Mouse (Mus musculus) bone marrow macrophage, adult 2 months (primary cell): ENCODE results near the gene Kdm2a. TPM values are rescaled to one million over a fixed set of nuclear protein-coding genes. Genes with fewer than 3 reads are reported as not detected.

ENCODE experiments used
- H3K27ac ChIP-seq: 2 replicates; pipeline ENCODE4 v1.5.1; 2012; ENCODE audit warnings: low read depth, low read length; ENCODE audit not compliant: insufficient read depth
- H3K4me1 ChIP-seq: 2 replicates; pipeline ENCODE4 v1.6.1; 2012; ENCODE audit warnings: low read length; ENCODE audit not compliant: control insufficient read depth, insufficient read depth
- H3K4me3 ChIP-seq: 2 replicates; pipeline ENCODE4 v1.5.1; 2012; ENCODE audit warnings: mild to moderate bottlenecking, low read length, moderate library complexity; ENCODE audit not compliant: insufficient read depth
- CTCF ChIP-seq: IDR thresholded peaks from 2 replicates; pipeline ENCODE4 v1.5.1; 2012; ENCODE audit warnings: low read depth, mild to moderate bottlenecking, low read length, moderate library complexity
- POLR2A ChIP-seq: IDR thresholded peaks from 2 replicates; pipeline ENCODE4 v1.6.1; 2012; ENCODE audit warnings: mild to moderate bottlenecking, low read depth, low read length, borderline replicate concordance
- polyA plus RNA-seq: library from polyadenylated mRNA; stranded (reverse); fragments of >200 nt; gene quantifications from 2 replicates; pipeline ENCODE4 v1.2.4, GENCODE M21; 2012; ENCODE audit not compliant: missing spikeins, insufficient read depth, insufficient read length

Gene Kdm2a
- polyA plus RNA-seq, 1 experiment, result 84.4 TPM

GRCm38 (mm10) chr19:4300852-4301734 lies 97.0 kb downstream of the Kdm2a start:
- TF ChIP-seq POLR2A (no peak), CTCF (no peak)
- peaks cover 55% of the 10 kb centered on the region for H3K4me1 ChIP-seq
- H3K4me3 ChIP-seq, result peak overlapping the region; percentile 56
- H3K27ac ChIP-seq, result peak overlapping the region; percentile 97

GRCm38 (mm10) chr19:4300271-4300704 lies 97.8 kb downstream of the Kdm2a start:
- TF ChIP-seq POLR2A (no peak), CTCF (no peak)
- peak overlapping the region; percentile 56 for H3K4me3 ChIP-seq
- H3K27ac ChIP-seq, result peak overlapping the region; percentile 97
- H3K4me1 ChIP-seq, result peaks cover 62% of the 10 kb centered on the region

DNA sequence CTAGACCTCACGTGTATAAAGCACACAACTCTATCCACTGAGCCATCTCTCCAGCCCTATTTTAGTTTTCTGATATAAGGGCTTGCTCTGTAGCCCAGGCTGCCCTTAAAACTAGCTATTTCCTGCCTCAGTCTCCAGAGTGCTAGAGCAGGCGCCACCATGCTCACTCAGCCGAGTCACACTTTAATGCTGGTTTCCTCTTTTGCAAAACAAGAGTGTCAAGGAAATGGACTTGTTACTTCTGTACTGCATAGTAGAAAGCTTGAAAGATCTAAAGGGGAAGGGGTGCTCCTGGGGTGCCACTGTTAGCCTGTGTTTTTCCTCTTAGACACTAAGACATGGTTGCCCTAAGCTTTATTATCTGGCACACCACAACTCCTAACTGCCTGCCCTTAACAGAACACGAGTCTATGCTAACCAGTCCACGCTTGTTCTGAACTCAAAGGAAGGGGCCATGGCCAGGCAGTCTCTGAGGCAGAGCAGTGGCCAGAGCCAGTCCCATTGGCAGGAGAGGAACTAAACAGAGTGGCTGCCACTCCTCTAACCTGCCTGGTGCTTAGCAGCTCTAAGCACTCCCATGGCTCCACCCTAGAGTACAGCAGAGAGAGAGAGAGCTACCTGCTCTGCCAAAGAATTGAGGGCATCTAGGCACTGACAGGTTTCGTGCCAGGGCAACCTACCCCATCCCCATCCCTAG lies 98.4 kb downstream of the Kdm2a start:
- Histone ChIP-seq H3K27ac (peak overlapping the region; percentile 97), H3K4me1 (peaks cover 68% of the 10 kb centered on the region), H3K4me3 (peak overlapping the region; percentile 13)
- TF ChIP-seq POLR2A, result no peak

DNA sequence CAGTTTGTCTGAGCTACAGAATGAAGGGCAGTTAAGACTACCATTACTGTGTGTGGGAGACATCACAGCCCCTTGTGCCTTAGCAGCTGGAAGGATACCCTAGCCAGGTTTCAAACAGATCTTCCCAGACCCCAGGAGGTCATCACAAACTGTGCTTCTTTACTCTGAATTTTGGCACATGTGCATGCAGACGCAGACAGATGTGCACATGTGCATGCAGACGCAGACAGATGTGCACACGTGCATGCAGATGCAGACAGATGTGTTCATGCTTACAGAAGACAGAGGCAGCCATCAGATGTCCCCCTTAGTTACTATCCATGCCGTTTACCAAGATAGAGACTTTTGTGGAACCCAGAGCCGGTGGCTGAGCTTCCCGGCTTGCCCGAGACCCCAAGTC lies 99.0 kb downstream of the Kdm2a start:
- Histone ChIP-seq H3K4me3 (peak overlapping the region; percentile 13), H3K27ac (peak overlapping the region; percentile 97), H3K4me1 (peaks cover 71% of the 10 kb centered on the region)
- TF ChIP-seq POLR2A (no peak), CTCF (no peak)

DNA sequence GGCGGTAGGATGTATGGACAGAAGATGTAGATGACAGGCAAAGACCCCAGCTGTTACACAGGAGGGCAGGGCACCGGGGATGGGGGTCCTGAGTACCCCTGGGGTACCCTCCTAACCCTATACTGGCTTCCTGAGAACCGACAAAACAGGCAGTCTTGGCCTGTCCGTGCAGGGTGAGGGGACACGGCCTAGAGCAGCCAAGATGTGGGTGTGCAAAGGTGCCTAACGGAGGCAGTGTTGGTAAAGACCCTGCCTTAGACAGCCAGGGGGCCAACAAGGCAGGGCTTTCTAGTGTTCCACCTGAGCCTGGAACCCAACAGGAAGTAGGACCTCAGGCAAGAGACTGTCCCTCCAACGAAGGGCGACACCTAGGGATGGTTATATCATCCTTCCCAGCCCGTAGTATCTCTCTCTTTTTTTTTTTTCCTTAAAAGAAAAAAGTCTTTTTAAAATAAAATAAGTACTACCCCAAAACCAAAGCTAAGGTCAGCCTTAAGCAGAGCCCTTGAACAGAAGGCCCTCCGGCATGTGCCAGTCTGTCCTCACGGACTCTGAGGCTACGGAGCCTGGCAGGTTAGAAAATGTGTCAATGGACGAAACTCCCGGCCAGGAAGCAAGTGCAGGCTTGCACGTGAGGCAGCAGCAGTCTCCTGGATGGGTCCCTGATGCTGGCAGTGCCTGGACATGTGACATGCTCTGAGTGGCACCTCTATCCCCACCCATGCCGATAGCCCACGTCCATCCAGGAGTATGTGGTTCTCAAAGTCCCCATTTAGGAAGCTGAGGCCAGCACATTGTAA lies 99.6 kb downstream of the Kdm2a start:
- peaks cover 74% of the 10 kb centered on the region for H3K4me1 ChIP-seq
- TF ChIP-seq POLR2A, result no peak
- no peak for TF ChIP-seq CTCF
- H3K27ac ChIP-seq, result peak overlapping the region; percentile 97
- no peak overlapping the region for H3K4me3 ChIP-seq

DNA sequence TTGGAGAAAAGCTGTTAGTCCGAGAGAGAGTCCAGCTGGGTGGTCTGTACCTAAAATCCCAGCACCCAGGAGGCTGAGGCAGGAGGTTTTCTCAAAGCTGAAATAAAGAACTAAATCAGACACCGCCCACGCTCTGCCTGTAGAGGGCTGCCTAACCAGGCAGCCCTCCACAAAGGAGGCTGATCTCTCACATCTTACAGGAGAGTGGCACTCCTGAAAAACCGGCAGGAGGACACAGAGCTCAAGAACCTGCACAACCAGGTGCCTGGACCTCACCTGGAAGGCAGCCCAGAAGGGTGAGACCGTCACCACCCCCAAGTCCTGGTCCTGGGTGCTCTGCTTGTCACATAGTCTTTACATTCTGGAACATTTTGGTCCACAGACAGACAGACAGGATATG lies 100.2 kb downstream of the Kdm2a start:
- Histone ChIP-seq H3K4me3 (no peak overlapping the region), H3K4me1 (peaks cover 71% of the 10 kb centered on the region), H3K27ac (peak overlapping the region; percentile 97; the same call in 1 of the 2 replicates)
- TF ChIP-seq POLR2A (no peak), CTCF (no peak)

- TF ChIP-seq CTCF (no peak), POLR2A (no peak)
- Histone ChIP-seq H3K4me1 (peaks cover 71% of the 10 kb centered on the region), H3K27ac (peak overlapping the region; percentile 25; the same call in 1 of the 2 replicates), H3K4me3 (no peak overlapping the region)
These were observed 101.5 kb downstream of the Kdm2a start for GRCm38 (mm10) chr19:4296611-4297010.

- no peak for TF ChIP-seq POLR2A
- TF ChIP-seq CTCF, result no peak
- peaks cover 61% of the 10 kb centered on the region for H3K4me1 ChIP-seq
- H3K27ac ChIP-seq, result peak overlapping the region; percentile 95
These were observed 102.7 kb downstream of the Kdm2a start for GRCm38 (mm10) chr19:4295391-4295790.

GRCm38 (mm10) chr19:4294381-4295097 lies 103.5 kb downstream of the Kdm2a start:
- TF ChIP-seq POLR2A (no peak), CTCF (no peak)
- Histone ChIP-seq H3K4me3 (peak overlapping the region; percentile 22; the same call in 1 of the 2 replicates), H3K27ac (peak overlapping the region; percentile 95), H3K4me1 (peaks cover 56% of the 10 kb centered on the region)

More at GRCm38 (mm10) chr19:4295391-4295790, 102.7 kb downstream of the Kdm2a start:
- H3K4me3 ChIP-seq, result no peak overlapping the region
